Mouse (Mus musculus) macrophage (primary cell): ENCODE results near the gene Tube1. TPM values are rescaled to one million over a fixed set of nuclear protein-coding genes. Genes with fewer than 3 reads are reported as not detected.

ENCODE experiments used
- H3K27ac ChIP-seq: fragments of 350-480 bp; formaldehyde crosslinking; 2 replicates; pipeline ENCODE4 v1.9.0; 2021
- H3K36me3 ChIP-seq: fragments of 350-480 bp; formaldehyde crosslinking; 2 replicates; pipeline ENCODE4 v1.9.0; 2021; ENCODE audit errors: inconsistent target
- H3K4me3 ChIP-seq: fragments of 350-480 bp; formaldehyde crosslinking; 2 replicates; pipeline ENCODE4 v1.9.0; 2021; ENCODE audit errors: inconsistent target
- H3K79me2 ChIP-seq: fragments of 350-480 bp; formaldehyde crosslinking; 2 replicates; pipeline ENCODE4 v1.9.0; 2021; ENCODE audit errors: inconsistent target
- WGBS: methylation state at CpG from one replicate; pipeline ENCODE4 v1.1.7; 2026; ENCODE audit warnings: inconsistent platforms; ENCODE audit not compliant: missing documents; 5-methylcytosine and 5-hydroxymethylcytosine counted together
- polyA plus RNA-seq: library from polyadenylated mRNA; stranded (reverse); fragments of 250-400 nt; gene quantifications from 3 replicates; pipeline ENCODE4 v1.2.4, GENCODE M21; 2018; ENCODE audit warnings: inconsistent platforms

Tube1 gene
- polyA plus RNA-seq, 1 experiment from 2014 or later = 0.73 TPM

DNA sequence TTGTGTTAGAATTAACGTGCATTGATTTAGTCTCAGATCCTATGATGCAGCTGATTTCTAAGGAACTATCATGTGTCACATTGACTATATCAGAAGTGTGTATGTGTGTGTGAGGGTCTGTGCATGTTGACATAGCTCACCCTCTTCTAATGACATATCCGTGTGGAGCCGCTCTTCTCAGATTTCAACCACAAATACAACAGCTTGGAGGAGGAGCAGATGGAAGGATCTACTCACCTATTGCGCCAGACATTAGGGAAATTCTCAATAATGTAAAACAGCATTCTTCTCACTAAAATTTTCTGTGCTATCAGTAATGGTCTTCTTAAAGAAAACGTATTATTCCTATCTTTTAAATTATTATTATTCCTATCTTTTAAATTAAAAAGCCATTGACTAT is 22.9 kb downstream of the Tube1 start:
- WGBS = 94% methylated on average over 5 of the region's 5 CpGs
- Histone ChIP-seq H3K27ac (no peak overlapping the region), H3K4me3 (no peak overlapping the region), H3K36me3 (no peaks in the 10 kb centered on the region), H3K79me2 (no peaks in the 10 kb centered on the region)

GRCm38 (mm10) chr10:39157321-39157720 is 23.5 kb downstream of the Tube1 start:
- H3K4me3 ChIP-seq = no peak overlapping the region
- H3K27ac ChIP-seq = no peak overlapping the region
- no peaks in the 10 kb centered on the region for H3K79me2 ChIP-seq
- 93% methylated on average over 1 of the region's 1 CpGs for WGBS
- no peaks in the 10 kb centered on the region for H3K36me3 ChIP-seq

DNA sequence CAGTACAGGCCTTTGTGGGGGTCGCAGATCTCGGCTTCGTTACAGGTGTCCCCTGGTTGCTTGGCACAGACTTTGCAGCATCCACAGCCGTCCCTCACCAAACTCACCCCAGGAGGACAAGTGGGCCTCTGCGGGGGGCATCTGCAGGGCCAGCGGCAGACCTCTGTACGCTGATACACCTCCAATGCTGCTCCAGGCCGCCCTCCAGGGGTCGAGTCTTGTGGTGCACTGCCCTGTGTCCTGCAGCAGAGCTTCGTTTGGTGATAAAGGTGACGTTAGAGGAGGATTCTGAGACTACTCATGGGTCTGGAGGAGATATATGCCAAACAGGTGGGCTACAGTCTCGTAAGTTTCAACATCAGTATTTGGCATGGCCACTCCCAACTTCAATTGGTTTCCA is 24.5 kb downstream of the Tube1 start:
- Histone ChIP-seq H3K79me2 (no peaks in the 10 kb centered on the region), H3K4me3 (no peak overlapping the region), H3K27ac (no peak overlapping the region), H3K36me3 (no peaks in the 10 kb centered on the region)
- WGBS = 86% methylated on average over 12 of the region's 12 CpGs

- Histone ChIP-seq H3K4me3 (no peak overlapping the region), H3K27ac (no peak overlapping the region), H3K79me2 (no peaks in the 10 kb centered on the region), H3K36me3 (no peaks in the 10 kb centered on the region)
- 100% methylated on average over 1 of the region's 1 CpGs for WGBS
Observed at GRCm38 (mm10) chr10:39161406-39161805, 27.6 kb downstream of the Tube1 start.

- H3K27ac ChIP-seq = no peak overlapping the region
- no peaks in the 10 kb centered on the region for H3K79me2 ChIP-seq
- no peak overlapping the region for H3K4me3 ChIP-seq
- H3K36me3 ChIP-seq = no peaks in the 10 kb centered on the region
- WGBS = 81% methylated on average over 18 of the region's 18 CpGs
Observed at GRCm38 (mm10) chr10:39162666-39163484, 29.1 kb downstream of the Tube1 start.

GRCm38 (mm10) chr10:39163694-39164093 is 29.9 kb downstream of the Tube1 start, which contains the start of gene Ccn6:
TSS of gene Ccn6 (minus strand) at chr10:39163794.
- WGBS = 93% methylated on average over 10 of the region's 10 CpGs
- Histone ChIP-seq H3K4me3 (no peak within 1 kb of the TSS), H3K79me2 (no peaks in the 10 kb centered on the region), H3K27ac (no peak within 1 kb of the TSS), H3K36me3 (no peaks in the 10 kb centered on the region)

DNA sequence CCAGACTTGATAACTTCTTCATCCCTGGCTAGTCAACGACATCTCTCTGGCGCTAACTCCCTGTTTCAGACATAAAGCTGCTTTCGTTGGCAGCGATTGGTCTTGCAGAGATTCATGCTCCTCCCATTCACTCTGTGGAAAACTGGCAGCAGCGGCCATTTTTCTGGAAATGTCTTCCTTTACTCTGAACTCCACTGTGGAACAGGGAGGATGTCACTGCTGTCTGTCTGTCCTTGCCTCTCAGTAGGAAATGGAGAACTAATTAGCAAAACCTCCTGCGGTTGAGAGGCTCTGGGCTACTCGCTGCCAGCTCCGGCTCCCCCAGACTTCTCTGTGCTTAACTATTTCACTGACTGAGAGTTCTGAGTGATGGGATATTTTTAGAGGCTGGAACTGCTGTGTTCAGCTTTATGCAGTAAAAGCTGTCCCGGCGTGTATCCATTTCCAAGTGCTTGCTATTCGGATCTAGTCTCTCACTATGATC is 31.9 kb downstream of the Tube1 start:
- Histone ChIP-seq H3K27ac (no peak overlapping the region), H3K4me3 (no peak overlapping the region), H3K79me2 (no peaks in the 10 kb centered on the region), H3K36me3 (no peaks in the 10 kb centered on the region)
- 41% methylated on average over 11 of the region's 11 CpGs for WGBS

GRCm38 (mm10) chr10:39167611-39168010 is 33.8 kb downstream of the Tube1 start:
- H3K27ac ChIP-seq = no peak overlapping the region
- WGBS = 86% methylated on average over 9 of the region's 11 CpGs
- no peaks in the 10 kb centered on the region for H3K36me3 ChIP-seq
- no peaks in the 10 kb centered on the region for H3K79me2 ChIP-seq
- H3K4me3 ChIP-seq = no peak overlapping the region

DNA sequence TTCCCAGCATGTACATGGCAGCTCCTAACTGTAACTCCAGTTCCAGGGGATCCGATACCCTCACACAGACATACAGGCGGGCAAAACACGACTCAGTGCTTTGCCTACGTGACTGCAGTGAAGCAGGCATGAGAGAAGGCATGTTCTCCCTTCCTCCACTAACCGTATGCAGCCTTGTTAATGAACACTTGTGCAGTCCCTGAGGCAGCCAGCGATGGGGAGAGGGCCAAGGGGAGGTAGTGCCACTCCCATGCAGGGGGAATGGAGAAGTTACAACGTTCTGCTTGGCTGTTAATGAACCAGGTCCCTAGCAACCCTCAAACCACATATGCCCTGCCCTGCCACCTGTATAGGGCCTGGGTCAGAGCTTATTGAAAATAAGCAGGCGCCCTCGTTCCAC is 35.9 kb downstream of the Tube1 start:
- no peak overlapping the region for H3K27ac ChIP-seq
- 62% methylated on average over 9 of the region's 9 CpGs for WGBS
- no peak overlapping the region for H3K4me3 ChIP-seq
- no peaks in the 10 kb centered on the region for H3K36me3 ChIP-seq
- H3K79me2 ChIP-seq = no peaks in the 10 kb centered on the region

GRCm38 (mm10) chr10:39170181-39170580 is 36.4 kb downstream of the Tube1 start:
- Histone ChIP-seq H3K36me3 (no peaks in the 10 kb centered on the region), H3K79me2 (no peaks in the 10 kb centered on the region), H3K4me3 (no peak overlapping the region), H3K27ac (no peak overlapping the region)
- WGBS = 24% methylated on average over 8 of the region's 8 CpGs

GRCm38 (mm10) chr10:39170706-39171105 is 36.9 kb downstream of the Tube1 start:
- Histone ChIP-seq H3K27ac (no peak overlapping the region), H3K36me3 (no peaks in the 10 kb centered on the region), H3K4me3 (no peak overlapping the region), H3K79me2 (no peaks in the 10 kb centered on the region)
- 7% methylated on average over 6 of the region's 6 CpGs for WGBS

DNA sequence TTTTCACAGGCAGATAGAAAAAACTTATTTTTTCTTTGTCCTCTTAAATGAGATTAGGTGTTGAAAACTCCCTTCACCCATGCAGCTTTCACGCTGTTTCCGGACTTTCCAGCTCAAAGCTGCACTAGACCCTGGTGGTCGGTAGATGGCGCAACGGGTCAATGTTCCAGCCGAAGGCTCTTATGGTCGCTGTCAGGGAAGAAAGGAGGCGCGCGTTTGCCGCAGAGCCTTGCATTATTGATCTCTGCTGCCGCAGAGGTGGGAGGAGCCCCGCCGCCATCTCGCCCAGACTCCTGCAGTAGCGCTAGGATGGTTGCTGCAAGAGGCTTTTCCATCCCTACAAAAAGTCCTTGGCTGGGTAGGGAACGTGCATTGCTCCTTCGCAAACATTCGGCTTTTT is 37.4 kb downstream of the Tube1 start:
- Histone ChIP-seq H3K36me3 (no peaks in the 10 kb centered on the region), H3K79me2 (no peaks in the 10 kb centered on the region), H3K27ac (peak overlapping the region; percentile 65), H3K4me3 (peak overlapping the region; percentile 43)
- WGBS = under 1% methylated on average over 19 of the region's 19 CpGs

GRCm38 (mm10) chr10:39171603-39172539 is 38.1 kb downstream of the Tube1 start:
- Histone ChIP-seq H3K4me3 (peak overlapping the region; percentile 43), H3K36me3 (no peaks in the 10 kb centered on the region), H3K79me2 (no peaks in the 10 kb centered on the region), H3K27ac (peak overlapping the region; percentile 65)
- 23% methylated on average over 25 of the region's 26 CpGs for WGBS

DNA sequence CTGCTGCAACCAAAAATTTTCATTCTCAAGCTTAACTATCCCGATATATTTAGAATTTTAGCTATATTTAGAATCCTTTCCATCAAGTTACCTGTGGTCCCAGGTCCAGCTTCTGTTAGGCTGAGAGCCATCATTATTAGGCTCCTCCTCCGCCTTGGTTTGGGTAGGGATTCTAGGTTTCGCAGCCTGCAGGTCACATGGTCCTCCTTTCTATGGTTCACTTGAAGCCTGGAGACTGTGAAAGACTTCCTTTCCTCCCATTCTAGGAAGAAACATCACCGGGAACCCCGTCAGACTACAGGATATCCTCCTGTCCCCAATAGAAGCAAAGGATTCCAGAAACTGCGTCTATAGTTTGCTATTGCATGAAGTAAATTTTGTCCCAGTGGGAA is 38.8 kb downstream of the Tube1 start:
- no peak overlapping the region for H3K4me3 ChIP-seq
- no peak overlapping the region for H3K27ac ChIP-seq
- no peaks in the 10 kb centered on the region for H3K79me2 ChIP-seq
- 71% methylated on average over 6 of the region's 6 CpGs for WGBS
- no peaks in the 10 kb centered on the region for H3K36me3 ChIP-seq

DNA sequence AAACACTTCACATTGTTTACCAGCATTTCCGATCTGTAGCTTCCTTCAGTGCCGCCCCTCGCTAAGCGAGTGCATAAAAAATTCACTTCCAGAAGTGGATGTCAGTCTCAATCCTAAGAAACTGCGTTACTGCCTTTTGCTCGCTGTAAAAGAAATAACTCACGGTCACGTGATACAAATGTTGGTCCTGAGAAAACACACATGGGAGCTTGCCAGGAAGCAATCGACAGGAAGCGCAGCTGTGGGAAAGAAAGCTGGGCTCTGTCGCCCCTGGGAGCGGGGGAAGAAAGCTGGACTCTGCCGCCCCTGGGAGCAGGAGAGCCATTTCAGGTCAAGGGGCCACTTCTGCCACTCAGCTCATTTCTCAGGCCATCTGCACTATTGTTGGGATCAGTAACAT is 39.3 kb downstream of the Tube1 start:
- Histone ChIP-seq H3K36me3 (no peaks in the 10 kb centered on the region), H3K27ac (no peak overlapping the region), H3K4me3 (no peak overlapping the region), H3K79me2 (no peaks in the 10 kb centered on the region)
- 50% methylated on average over 13 of the region's 13 CpGs for WGBS
